Mouse (Mus musculus) c-Kit-negative CD71-positive TER-119-positive erythroid progenitor cells, embryonic 14.5 days (primary cell): ENCODE results near the gene Casp3.
"Not testable (repeated sequence)": the region's sequence is repeated elsewhere in the genome, so short reads cannot be mapped to it uniquely, and the experiment has no call there.

ENCODE experiments used
- DNase-seq: peaks from one replicate; pipeline ENCODE4 v3.0.0-alpha.2; 2013; ENCODE audit warnings: low read depth, low spot score

Gene Casp3

GRCm38 (mm10) chr8:46616879-46617689, at the start of gene Casp3, which contains the start of gene Primpol:
Gene Casp3, plus strand, starts transcription at chr8:46617291.
Gene Primpol, minus strand, starts transcription at chr8:46617212.
- peak; percentile 96 for DNase-seq

GRCm38 (mm10) chr8:46567946-46568345, 49.1 kb upstream of the Casp3 start:
- DNase-seq = no peak

- DNase-seq = no peak
These were observed 48.1 kb upstream of the Casp3 start for GRCm38 (mm10) chr8:46568942-46569341.

- DNase-seq = no peak
These were observed 47.2 kb upstream of the Casp3 start for GRCm38 (mm10) chr8:46569659-46570441.

GRCm38 (mm10) chr8:46570673-46571072, 46.4 kb upstream of the Casp3 start:
- DNase-seq = no peak

GRCm38 (mm10) chr8:46573446-46573845, 43.6 kb upstream of the Casp3 start:
- no peak for DNase-seq

- no peak for DNase-seq
These were observed 43.1 kb upstream of the Casp3 start for GRCm38 (mm10) chr8:46573964-46574363.

GRCm38 (mm10) chr8:46578794-46579193, 38.3 kb upstream of the Casp3 start:
- no peak for DNase-seq

- DNase-seq = not testable (repeated sequence)
These were observed 32.8 kb upstream of the Casp3 start for GRCm38 (mm10) chr8:46584328-46584727.

GRCm38 (mm10) chr8:46585576-46585975, 31.5 kb upstream of the Casp3 start:
- no peak for DNase-seq

- DNase-seq = peak; percentile 13
These were observed 29.2 kb upstream of the Casp3 start for GRCm38 (mm10) chr8:46587911-46588310.

- DNase-seq = no peak
These were observed 28.4 kb upstream of the Casp3 start for GRCm38 (mm10) chr8:46588663-46589062.

GRCm38 (mm10) chr8:46593067-46593466, 24.0 kb upstream of the Casp3 start:
- DNase-seq = no peak

GRCm38 (mm10) chr8:46593772-46594171, 23.3 kb upstream of the Casp3 start:
- DNase-seq = no peak

GRCm38 (mm10) chr8:46595593-46595992, 21.5 kb upstream of the Casp3 start:
- no peak for DNase-seq

- no peak for DNase-seq
These were observed 20.6 kb upstream of the Casp3 start for GRCm38 (mm10) chr8:46596530-46596929.

GRCm38 (mm10) chr8:46597411-46597810, 19.7 kb upstream of the Casp3 start:
- DNase-seq = no peak

- DNase-seq = no peak
These were observed 19.0 kb upstream of the Casp3 start for GRCm38 (mm10) chr8:46598114-46598513.

GRCm38 (mm10) chr8:46598753-46599152, 18.3 kb upstream of the Casp3 start:
- DNase-seq = no peak

GRCm38 (mm10) chr8:46599314-46599904, 17.7 kb upstream of the Casp3 start:
- DNase-seq = no peak

GRCm38 (mm10) chr8:46600959-46601707, 16.0 kb upstream of the Casp3 start:
- no peak for DNase-seq

GRCm38 (mm10) chr8:46603587-46603986, 13.5 kb upstream of the Casp3 start:
- DNase-seq = no peak
